Comparison of ENCODE assay signal across 24 mouse cellular contexts in the genomic region with DNA sequence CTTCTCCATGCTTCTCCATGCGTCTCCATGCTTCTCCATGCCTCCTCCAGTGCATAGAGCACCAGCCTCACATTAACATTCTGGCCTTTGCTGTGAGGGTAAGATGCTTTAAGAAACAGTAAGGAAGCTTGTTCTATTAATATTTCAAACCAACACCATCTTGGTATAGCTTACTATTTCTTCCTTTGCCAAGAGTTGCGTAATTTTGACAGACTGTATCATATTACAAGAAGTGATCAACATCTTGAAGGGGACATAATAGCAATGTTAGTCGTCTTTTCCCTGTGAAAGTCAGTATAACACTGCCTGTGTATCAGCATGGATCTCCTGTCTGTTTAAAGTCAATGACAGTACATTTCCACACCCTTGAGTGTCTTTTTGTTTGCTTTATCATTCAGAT.
"Had no signal": no experiment of that assay in that cellular context is flagged by ENCODE, and none has a peak within 500 bp of the region (broad histone marks: within the 10 kb centered on the region; RNA-seq: fewer than 3 reads in every experiment).

No protein-coding gene starts in this region.

- H3K27ac ChIP-seq: heart, embryonic 10.5 days; hindbrain, embryonic 10.5 days; hindbrain, embryonic 12.5 days; hindbrain, embryonic 14.5 days; intestine, embryonic 15.5 days; layer of hippocampus, adult 2 months; left cerebral cortex, adult 2 months; limb, embryonic 10.5 days; limb, embryonic 12.5 days had no signal

- DNase-seq: gastrocnemius, postnatal 14 days; heart, adult 18-20 months; heart, postnatal 10 days; heart, postnatal 4 days; kidney, adult 18-20 months; kidney, adult 8-10 months; kidney, postnatal 10 days; kidney, postnatal 25 days; kidney, postnatal 4 days; liver had no signal

- H3K4me1 ChIP-seq: hindbrain, embryonic 10.5 days; hindbrain, embryonic 12.5 days; intestine, embryonic 15.5 days; limb, embryonic 10.5 days; limb, embryonic 12.5 days had no signal

- H3K4me3 ChIP-seq: heart, embryonic 10.5 days; heart, embryonic 12.5 days; hindbrain, embryonic 10.5 days; hindbrain, embryonic 12.5 days; intestine, embryonic 15.5 days; layer of hippocampus, adult 2 months; left cerebral cortex, adult 2 months; limb, embryonic 10.5 days; limb, embryonic 12.5 days had no signal

- H3K27me3 ChIP-seq: hindbrain, embryonic 12.5 days; intestine, embryonic 15.5 days; limb, embryonic 12.5 days had no signal

- H3K36me3 ChIP-seq: heart, embryonic 10.5 days; heart, embryonic 12.5 days; hindbrain, embryonic 10.5 days; hindbrain, embryonic 12.5 days; intestine, embryonic 15.5 days; limb, embryonic 10.5 days; limb, embryonic 12.5 days had no signal

- H3K9me3 ChIP-seq: heart, embryonic 10.5 days; heart, embryonic 12.5 days; hindbrain, embryonic 10.5 days; hindbrain, embryonic 12.5 days; intestine, embryonic 15.5 days; limb, embryonic 10.5 days; limb, embryonic 12.5 days had no signal

- ATAC-seq: hindbrain, embryonic 16.5 days; inflammation-experienced regulatory T-cells, adult 6 months; intestine, embryonic 15.5 days; intestine, postnatal 0 days had no signal

- H3K9ac ChIP-seq: heart, embryonic 12.5 days; hindbrain, embryonic 12.5 days; hindbrain, embryonic 14.5 days; intestine, embryonic 15.5 days; limb, embryonic 12.5 days had no signal

- H3K4me2 ChIP-seq: heart, embryonic 12.5 days; hindbrain, embryonic 12.5 days; hindbrain, embryonic 14.5 days; intestine, embryonic 15.5 days; limb, embryonic 12.5 days; liver, embryonic 11.5 days had no signal
